Mouse (Mus musculus) G1E (cell line): ENCODE results near the gene Krt81. TPM values are rescaled to one million over a fixed set of nuclear protein-coding genes. Genes with fewer than 3 reads are reported as not detected.

Source experiments
- ATAC-seq: 2 replicates; pipeline ENCODE4 v1.8.0; 2016; ENCODE audit warnings: mild to moderate bottlenecking; ENCODE audit not compliant: insufficient number of reproducible peaks, poor library complexity, low FRiP score, severe bottlenecking; ENCODE audit errors: extremely low read depth
- DNase-seq: peaks from one replicate; pipeline ENCODE4 v3.0.0; 2012; ENCODE audit warnings: low spot score
- H3K27me3 ChIP-seq: 2 replicates; pipeline ENCODE4 v1.6.1; 2012; ENCODE audit warnings: mild to moderate bottlenecking, low read length, inconsistent platforms; ENCODE audit not compliant: insufficient read depth
- H3K36me3 ChIP-seq: replicated peaks from 2 replicates; pipeline ENCODE3; 2012; ENCODE audit warnings: mild to moderate bottlenecking, inconsistent platforms
- H3K4me1 ChIP-seq: 2 replicates; pipeline ENCODE4 v1.6.1; 2012; ENCODE audit warnings: low read depth, low read length, inconsistent platforms, mixed read lengths; ENCODE audit not compliant: insufficient read depth
- H3K4me3 ChIP-seq: 2 replicates; pipeline ENCODE4 v1.5.1; 2012; ENCODE audit warnings: low read depth, mild to moderate bottlenecking, inconsistent platforms, low read length, moderate library complexity, mixed read lengths
- H3K9me3 ChIP-seq: replicated peaks from 2 replicates; pipeline ENCODE4 v1.6.1; 2012; ENCODE audit warnings: inconsistent platforms
- CTCF ChIP-seq: IDR thresholded peaks from 2 replicates; pipeline ENCODE4 v1.5.1; 2012; ENCODE audit warnings: low read depth, low read length, inconsistent platforms, mixed read lengths
- GATA1 ChIP-seq: IDR thresholded peaks from 2 replicates; pipeline ENCODE4 v1.6.1; 2012; ENCODE audit warnings: borderline replicate concordance, low read length, inconsistent platforms, mixed read lengths
- GATA2 ChIP-seq: IDR thresholded peaks from 2 replicates; pipeline ENCODE4 v1.6.1; 2012; ENCODE audit warnings: low read depth, low read length, inconsistent platforms, borderline replicate concordance
- POLR2AphosphoS5 ChIP-seq: IDR thresholded peaks from 2 replicates; pipeline ENCODE4 v1.6.1; 2012; ENCODE audit warnings: low read depth, low read length, inconsistent platforms; ENCODE audit not compliant: insufficient replicate concordance
- TAL1 ChIP-seq: conservative IDR thresholded peaks from 2 replicates; pipeline ENCODE4 v1.6.1; 2012; ENCODE audit warnings: low read depth, low read length, inconsistent platforms, mixed read lengths
- polyA plus RNA-seq: library from polyadenylated mRNA; stranded (reverse); fragments of >175 nt; gene quantifications from 2 replicates; pipeline ENCODE4 v1.2.3, GENCODE M21; 2012
- total RNA-seq, 2 experiments: library from RNA; stranded (forward) in 1 of 2; stranded (reverse) in 1 of 2; fragments of 200-1000 nt in 1 of 2; fragments of >200 nt in 1 of 2; fragmentation: Nextera tagmentation in 1 of 2; gene quantifications; 2 replicates each; pipeline ENCODE4 v1.2.3; 2014 to 2017

Krt81 gene
- total and polyA plus RNA-seq, 3 experiments, result not detected

DNA sequence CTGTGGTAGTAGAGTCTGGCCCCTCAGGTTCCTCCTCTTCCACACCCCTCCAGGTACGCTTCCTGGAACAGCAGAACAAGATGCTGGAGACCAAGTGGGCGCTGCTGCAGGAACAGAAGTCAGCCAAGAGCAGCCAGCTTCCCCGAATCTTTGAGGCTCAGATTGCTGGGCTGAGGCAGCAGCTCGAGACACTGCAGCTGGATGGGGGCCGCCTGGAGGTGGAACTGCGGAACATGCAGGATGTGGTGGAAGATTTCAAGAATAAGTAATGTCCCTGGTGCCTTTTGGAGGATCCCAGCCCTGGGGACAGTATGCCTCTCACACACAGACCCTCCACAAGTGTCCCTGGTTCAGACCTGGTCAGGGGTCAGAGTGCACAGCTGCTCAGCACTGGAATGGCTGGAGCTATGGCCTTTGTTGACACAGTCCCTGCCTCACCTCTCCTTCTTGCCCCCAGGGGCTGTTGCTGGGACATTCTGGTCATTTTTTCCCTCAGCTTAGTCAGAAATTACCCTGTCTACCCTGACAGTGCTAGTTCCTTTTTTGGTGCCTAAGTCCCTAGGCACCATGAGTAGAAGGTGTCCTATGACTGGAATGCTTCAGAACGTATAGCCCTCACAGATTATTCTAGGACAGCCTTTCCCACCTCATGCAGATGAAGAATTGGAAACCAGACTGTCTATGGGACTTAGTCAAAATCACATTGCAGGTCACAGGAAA is 49.5 kb downstream of the Krt81 start:
- Histone ChIP-seq H3K4me1 (no peaks in the 10 kb centered on the region), H3K27me3 (no peaks in the 10 kb centered on the region; the same call in 1 of the 2 replicates)
- DNase-seq, result no peak

DNA sequence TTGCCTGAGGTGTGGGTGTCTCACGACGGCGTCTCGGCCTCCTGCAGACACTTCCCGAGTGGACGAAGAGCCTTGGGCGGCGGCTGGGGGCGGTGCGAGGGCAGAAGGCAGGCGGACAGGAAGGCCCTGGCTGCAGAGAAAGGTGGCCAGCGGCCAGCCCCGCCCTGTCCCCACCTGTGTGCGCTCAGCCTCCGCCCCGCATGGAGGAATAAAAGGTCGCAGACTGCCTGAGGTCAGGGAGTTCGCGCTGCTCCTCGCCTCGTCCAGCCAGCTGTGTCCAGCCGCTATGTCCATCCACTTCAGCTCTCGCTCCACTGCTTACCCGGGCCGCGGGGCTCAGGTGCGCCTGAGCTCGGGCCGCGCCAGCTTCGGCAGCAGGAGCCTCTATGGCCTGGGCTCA is 51.4 kb downstream of the Krt81 start:
- Histone ChIP-seq H3K4me1 (no peaks in the 10 kb centered on the region), H3K27me3 (no peaks in the 10 kb centered on the region; the same call in 1 of the 2 replicates), H3K36me3 (no peaks in the 10 kb centered on the region), H3K4me3 (no peak overlapping the region), H3K9me3 (peaks cover 59% of the 10 kb centered on the region)
- ATAC-seq (no peak), DNase-seq (no peak)
- TF ChIP-seq TAL1 (no peak), GATA2 (no peak), POLR2AphosphoS5 (no peak)

More for the DNA sequence above, 49.5 kb downstream of the Krt81 start:
- Histone ChIP-seq H3K36me3 (no peaks in the 10 kb centered on the region), H3K9me3 (peaks cover 60% of the 10 kb centered on the region), H3K4me3 (no peak overlapping the region)
- TF ChIP-seq GATA2 (no peak), TAL1 (no peak), GATA1 (no peak), CTCF (no peak), POLR2AphosphoS5 (no peak)
- ATAC-seq, result no peak

DNA sequence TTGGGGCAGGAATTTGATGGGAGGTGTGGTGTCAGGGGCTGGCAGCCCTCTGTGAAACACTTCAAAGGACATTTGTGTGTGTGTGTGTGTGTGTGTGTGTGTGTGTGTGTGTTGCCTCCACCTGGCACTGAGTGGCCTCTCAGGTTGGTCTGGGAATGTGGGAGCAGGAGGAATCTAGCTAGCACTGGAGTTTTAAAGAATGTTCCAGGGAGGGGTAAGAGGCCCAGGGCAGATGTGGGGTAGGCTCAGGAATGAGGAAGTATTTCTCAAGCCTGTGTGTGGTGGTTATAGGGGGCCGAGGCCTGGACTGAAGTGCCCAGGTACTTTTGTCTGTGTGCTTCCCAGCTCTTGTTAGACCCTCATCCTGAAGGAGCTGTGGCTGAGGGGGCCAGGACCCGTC is 52.8 kb downstream of the Krt81 start, which contains the start of gene Krt7:
Gene Krt7, plus strand, starts transcription at position 269 of the 400 bp plus-strand sequence.
- Histone ChIP-seq H3K4me1 (no peaks in the 10 kb centered on the region), H3K36me3 (no peaks in the 10 kb centered on the region), H3K27me3 (no peaks in the 10 kb centered on the region; the same call in 1 of the 2 replicates), H3K4me3 (no peak within 1 kb of the TSS), H3K9me3 (peaks cover 60% of the 10 kb centered on the region)
- DNase-seq, result no peak
- TF ChIP-seq POLR2AphosphoS5 (no peak), TAL1 (no peak), GATA2 (no peak), CTCF (no peak), GATA1 (no peak)
- no peak for ATAC-seq

Other genes with a start within 250 kb of the Krt81 start
- not detected in 2 replicates for gene Grasp, start 239.6 kb downstream of the Krt81 start, total RNA-seq (2014; fragmentation: Nextera tagmentation)
- 0.16 TPM in 1 of 2 replicates, not detected in the other for gene Grasp, start 239.6 kb downstream of the Krt81 start, total RNA-seq (2017)
- gene Grasp, start 239.6 kb downstream of the Krt81 start, polyA plus RNA-seq, result 0.04 and 0.09 TPM in 2 replicates
- gene Nr4a1, start 209.5 kb downstream of the Krt81 start, total RNA-seq (2014; fragmentation: Nextera tagmentation), result not detected in 2 replicates
- gene Nr4a1, start 209.5 kb downstream of the Krt81 start, total RNA-seq (2017), result not detected in 2 replicates
- 0.04 TPM in 1 of 2 replicates, not detected in the other for gene Nr4a1, start 209.5 kb downstream of the Krt81 start, polyA plus RNA-seq
- gene Atg101, start 179.5 kb downstream of the Krt81 start, total RNA-seq (2014; fragmentation: Nextera tagmentation), result 5.9 and 11.0 TPM in 2 replicates
- gene Atg101, start 179.5 kb downstream of the Krt81 start, total RNA-seq (2017), result 34.6 and 35.3 TPM in 2 replicates
- gene Atg101, start 179.5 kb downstream of the Krt81 start, polyA plus RNA-seq, result 42.5 and 55.1 TPM in 2 replicates
- not detected in 2 replicates for gene 6030408B16Rik, start 170.5 kb downstream of the Krt81 start, total RNA-seq (2014; fragmentation: Nextera tagmentation)
- 0.12 TPM in 1 of 2 replicates, not detected in the other for gene 6030408B16Rik, start 170.5 kb downstream of the Krt81 start, total RNA-seq (2017)
- 0.09 TPM in 1 of 2 replicates, not detected in the other for gene 6030408B16Rik, start 170.5 kb downstream of the Krt81 start, polyA plus RNA-seq
- not detected in 2 replicates for gene Krt80, start 93.6 kb downstream of the Krt81 start, total RNA-seq (2014; fragmentation: Nextera tagmentation)
- gene Krt80, start 93.6 kb downstream of the Krt81 start, total RNA-seq (2017), result 0.11 and 0.12 TPM in 2 replicates
- gene Krt80, start 93.6 kb downstream of the Krt81 start, polyA plus RNA-seq, result not detected in 2 replicates
- not detected in 2 replicates for gene Krt7, start 52.7 kb downstream of the Krt81 start, total RNA-seq (2014; fragmentation: Nextera tagmentation)
- gene Krt7, start 52.7 kb downstream of the Krt81 start, total RNA-seq (2017), result under 0.01 and 0.49 TPM in 2 replicates
- gene Krt7, start 52.7 kb downstream of the Krt81 start, polyA plus RNA-seq, result 0.11 and 0.13 TPM in 2 replicates
- not detected in 2 replicates for gene Krt87, start 24.9 kb downstream of the Krt81 start, total RNA-seq (2014; fragmentation: Nextera tagmentation)
- not detected in 2 replicates for gene Krt87, start 24.9 kb downstream of the Krt81 start, total RNA-seq (2017)
- not detected in 2 replicates for gene Krt87, start 24.9 kb downstream of the Krt81 start, polyA plus RNA-seq
- gene Krt88, start 16.0 kb downstream of the Krt81 start, total RNA-seq (2014; fragmentation: Nextera tagmentation), result not detected in 2 replicates
- not detected in 2 replicates for gene Krt88, start 16.0 kb downstream of the Krt81 start, total RNA-seq (2017)
- gene Krt88, start 16.0 kb downstream of the Krt81 start, polyA plus RNA-seq, result not detected in 2 replicates
- not detected in 2 replicates for gene Krt86, start 9.7 kb upstream of the Krt81 start, total RNA-seq (2014; fragmentation: Nextera tagmentation)
- 0.11 TPM in 1 of 2 replicates, not detected in the other for gene Krt86, start 9.7 kb upstream of the Krt81 start, total RNA-seq (2017)
- gene Krt86, start 9.7 kb upstream of the Krt81 start, polyA plus RNA-seq, result not detected in 2 replicates
- not detected in 2 replicates for gene Krt83, start 27.8 kb upstream of the Krt81 start, total RNA-seq (2014; fragmentation: Nextera tagmentation)
- not detected in 2 replicates for gene Krt83, start 27.8 kb upstream of the Krt81 start, total RNA-seq (2017)
- gene Krt83, start 27.8 kb upstream of the Krt81 start, polyA plus RNA-seq, result not detected in 2 replicates
- not detected in 2 replicates for gene Gm49425, start 53.5 kb upstream of the Krt81 start, total RNA-seq (2014; fragmentation: Nextera tagmentation)
- not detected in 2 replicates for gene Gm49425, start 53.5 kb upstream of the Krt81 start, total RNA-seq (2017)
- gene Gm49425, start 53.5 kb upstream of the Krt81 start, polyA plus RNA-seq, result not detected in 2 replicates
- not detected in 2 replicates for gene Krt84, start 69.1 kb upstream of the Krt81 start, total RNA-seq (2014; fragmentation: Nextera tagmentation)
- 0.05 TPM in 1 of 2 replicates, not detected in the other for gene Krt84, start 69.1 kb upstream of the Krt81 start, total RNA-seq (2017)
- gene Krt84, start 69.1 kb upstream of the Krt81 start, polyA plus RNA-seq, result not detected in 2 replicates
- not detected in 2 replicates for gene Krt82, start 86.9 kb upstream of the Krt81 start, total RNA-seq (2014; fragmentation: Nextera tagmentation)
- not detected in 2 replicates for gene Krt82, start 86.9 kb upstream of the Krt81 start, total RNA-seq (2017)
- gene Krt82, start 86.9 kb upstream of the Krt81 start, polyA plus RNA-seq, result not detected in 2 replicates
- not detected in 2 replicates for gene Krt90, start 99.2 kb upstream of the Krt81 start, total RNA-seq (2014; fragmentation: Nextera tagmentation)
- gene Krt90, start 99.2 kb upstream of the Krt81 start, total RNA-seq (2017), result not detected in 2 replicates
- gene Krt90, start 99.2 kb upstream of the Krt81 start, polyA plus RNA-seq, result not detected in 2 replicates
- gene Krt75, start 110.2 kb upstream of the Krt81 start, total RNA-seq (2014; fragmentation: Nextera tagmentation), result not detected in 2 replicates
- gene Krt75, start 110.2 kb upstream of the Krt81 start, total RNA-seq (2017), result 0.05 TPM in 1 of 2 replicates, not detected in the other
- gene Krt75, start 110.2 kb upstream of the Krt81 start, polyA plus RNA-seq, result not detected in 2 replicates
- gene Gm5414, start 164.4 kb upstream of the Krt81 start, total RNA-seq (2014; fragmentation: Nextera tagmentation), result not detected in 2 replicates
- not detected in 2 replicates for gene Gm5414, start 164.4 kb upstream of the Krt81 start, total RNA-seq (2017)
- gene Gm5414, start 164.4 kb upstream of the Krt81 start, polyA plus RNA-seq, result not detected in 2 replicates
- not detected in 2 replicates for gene Gm5478, start 183.6 kb upstream of the Krt81 start, total RNA-seq (2014; fragmentation: Nextera tagmentation)
- gene Gm5478, start 183.6 kb upstream of the Krt81 start, total RNA-seq (2017), result 0.33 TPM in 1 of 2 replicates, not detected in the other
- not detected in 2 replicates for gene Gm5478, start 183.6 kb upstream of the Krt81 start, polyA plus RNA-seq
- not detected in 2 replicates for gene Krt6b, start 216.5 kb upstream of the Krt81 start, total RNA-seq (2014; fragmentation: Nextera tagmentation)
- gene Krt6b, start 216.5 kb upstream of the Krt81 start, total RNA-seq (2017), result not detected in 2 replicates
- gene Krt6b, start 216.5 kb upstream of the Krt81 start, polyA plus RNA-seq, result not detected in 2 replicates
- not detected in 2 replicates for gene Krt6a, start 230.6 kb upstream of the Krt81 start, total RNA-seq (2014; fragmentation: Nextera tagmentation)
- gene Krt6a, start 230.6 kb upstream of the Krt81 start, total RNA-seq (2017), result not detected in 2 replicates
- gene Krt6a, start 230.6 kb upstream of the Krt81 start, polyA plus RNA-seq, result not detected in 2 replicates
- not detected in 2 replicates for gene Krt5, start 249.1 kb upstream of the Krt81 start, total RNA-seq (2014; fragmentation: Nextera tagmentation)
- gene Krt5, start 249.1 kb upstream of the Krt81 start, total RNA-seq (2017), result not detected in 2 replicates
- gene Krt5, start 249.1 kb upstream of the Krt81 start, polyA plus RNA-seq, result not detected in 2 replicates